Mouse (Mus musculus) liver, embryonic 14.5 days (tissue): Measurements from ENCODE around the gene Adh6b.

Experiments used
- CTCF ChIP-seq: IDR thresholded peaks from 2 replicates; pipeline ENCODE4 v1.5.1; 2016; ENCODE audit warnings: antibody characterized with exemption, low read depth, control low read depth
- EP300 ChIP-seq: IDR thresholded peaks from 2 replicates; pipeline ENCODE4 v1.6.1; 2016; ENCODE audit warnings: antibody characterized with exemption, low read depth

DNA sequence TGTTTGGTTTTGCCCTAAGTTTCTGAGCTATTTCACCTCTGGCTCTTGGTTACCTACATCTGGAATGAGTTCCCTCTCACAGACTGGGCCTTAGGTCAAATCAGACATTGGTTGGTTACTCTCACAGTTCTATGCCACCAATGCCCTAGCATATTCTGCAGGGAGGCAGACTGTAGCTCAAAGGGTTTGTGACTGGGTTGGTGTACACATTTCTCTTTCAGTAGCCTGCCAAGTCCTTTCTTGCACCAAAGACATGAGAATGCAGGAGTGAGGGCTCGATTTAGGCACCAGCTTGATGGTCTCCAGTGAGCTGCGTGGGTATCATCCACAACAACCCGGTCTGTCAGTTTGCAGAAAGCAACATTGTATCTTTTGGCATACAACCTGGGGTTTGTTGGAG lies 63.3 kb downstream of the Adh6b start:
- TF ChIP-seq CTCF (no peak), EP300 (no peak)
